Mouse (Mus musculus) gastrocnemius, postnatal 4 days (tissue): ENCODE data around the gene Arpc5. TPM values are rescaled to one million over a fixed set of nuclear protein-coding genes. Genes with fewer than 3 reads are reported as not detected.
"Not testable (repeated sequence)": the region's sequence is repeated elsewhere in the genome, so short reads cannot be mapped to it uniquely, and the experiment has no call there.

Experiments used
- DNase-seq, 2 experiments: peaks; one replicate each; pipeline ENCODE4 v3.0.0; 2021 to 2022; ENCODE audit warnings: low spot score in 2 of 2, mixed read lengths in 2 of 2
- long read RNA-seq, 2 experiments: library from polyadenylated mRNA; stranded (forward); transcript quantifications; one replicate each; pipeline ENCODE4 v2.0.0; 2021
- total RNA-seq, 2 experiments: library from RNA; stranded (reverse); gene quantifications; 2 replicates each; pipeline ENCODE4 v1.2.3; 2021

Gene Arpc5
- 10 to 100 TPM; 66.2 to 71.4 TPM for total RNA-seq
- long read RNA-seq, experiment 1, transcript Arpc5-201 (4 exons, 1,914 nt): major isoform, 198 of 207 reads
- long read RNA-seq, experiment 1, partial matches to known transcripts: 5 of 207 reads
- long read RNA-seq, experiment 1, other reads (novel, unspliced or antisense): 1 of 207 reads
- long read RNA-seq, experiment 2, transcript Arpc5-201 (4 exons, 1,914 nt): major isoform, 186 of 194 reads
- long read RNA-seq, experiment 2, partial matches to known transcripts: 2 of 194 reads
- long read RNA-seq, experiment 2, other reads (novel, unspliced or antisense): 5 of 194 reads

DNA sequence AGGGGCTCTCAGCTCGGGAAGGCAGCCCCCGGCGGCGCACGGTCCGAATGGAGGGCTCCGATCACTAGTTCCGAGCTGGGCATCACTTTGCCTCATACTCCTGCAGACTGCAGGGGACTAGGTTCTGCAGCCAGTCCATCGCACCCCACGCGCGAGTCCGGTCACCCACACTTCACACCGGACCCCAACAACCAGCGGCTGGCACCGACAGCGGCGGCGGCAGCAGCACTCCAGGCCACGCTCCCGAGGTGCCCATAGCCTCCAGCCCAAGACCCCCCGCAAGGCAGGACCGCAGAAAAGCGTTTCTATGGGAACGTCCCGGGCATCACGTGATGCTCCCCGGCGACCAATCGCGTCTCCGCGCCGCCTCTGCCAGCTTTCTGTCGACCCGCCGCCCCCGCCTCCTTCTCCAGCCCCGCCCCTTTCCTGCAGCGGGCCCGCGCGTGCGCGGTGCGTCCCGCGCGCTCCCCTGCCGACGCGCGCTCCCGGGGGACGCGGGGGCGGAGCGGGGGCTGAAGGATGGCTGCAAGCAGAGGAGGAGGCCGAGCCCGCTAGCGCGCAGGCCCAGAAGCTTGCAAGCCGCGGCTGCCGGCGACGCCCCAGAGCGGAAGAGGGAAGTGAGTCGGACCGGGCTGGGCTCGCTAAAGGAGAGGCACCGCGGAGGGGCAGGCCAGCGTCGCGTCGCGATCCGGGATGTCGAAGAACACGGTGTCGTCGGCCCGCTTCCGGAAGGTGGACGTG is at the start of gene Arpc5, which contains the start of gene Rgl1:
Gene Arpc5, plus strand, starts transcription at position 511 of the 741 bp plus-strand sequence.
Gene Rgl1, minus strand, starts transcription at position 320 of the 741 bp plus-strand sequence.
- DNase-seq: peak; percentile 97 to 98

DNA sequence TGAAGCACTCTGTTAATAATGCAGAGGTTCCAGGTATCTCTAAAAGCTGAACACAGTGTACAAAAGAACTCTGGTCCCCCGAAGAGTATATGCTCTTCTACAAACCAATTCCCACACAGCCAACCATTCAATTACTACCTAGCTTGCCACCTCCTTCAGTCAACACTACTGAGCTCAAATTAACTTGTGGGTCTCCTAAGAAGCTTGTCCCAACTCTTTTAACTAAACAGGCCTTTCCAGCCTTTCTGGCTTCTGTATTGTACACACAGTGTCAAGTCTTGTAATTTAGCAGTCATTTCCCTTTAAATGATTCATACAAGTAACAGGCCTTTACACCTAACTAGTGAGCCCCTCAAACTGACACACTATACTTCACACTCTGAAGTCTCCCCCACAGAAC is 49.0 kb upstream of the Arpc5 start:
- DNase-seq: no peak

DNA sequence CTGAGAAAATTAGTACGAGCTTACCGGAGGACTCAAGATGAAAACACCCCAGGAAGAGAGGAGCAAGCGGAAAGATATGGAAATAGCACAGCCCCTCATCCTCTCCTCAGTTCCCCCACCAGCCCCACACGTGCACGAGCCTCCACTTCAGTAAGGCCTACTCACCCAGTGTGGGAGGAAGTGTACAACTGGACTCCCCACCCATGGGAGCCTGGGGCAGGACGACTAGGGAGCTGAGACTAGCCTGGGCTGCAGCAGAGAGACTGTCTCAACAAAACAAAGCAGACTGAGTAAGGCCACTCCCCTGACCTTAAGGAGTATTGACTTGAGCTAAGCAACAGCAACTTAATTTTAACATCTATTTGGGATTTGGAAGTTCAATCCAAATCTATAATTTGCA is 48.1 kb upstream of the Arpc5 start:
- DNase-seq: no peak

DNA sequence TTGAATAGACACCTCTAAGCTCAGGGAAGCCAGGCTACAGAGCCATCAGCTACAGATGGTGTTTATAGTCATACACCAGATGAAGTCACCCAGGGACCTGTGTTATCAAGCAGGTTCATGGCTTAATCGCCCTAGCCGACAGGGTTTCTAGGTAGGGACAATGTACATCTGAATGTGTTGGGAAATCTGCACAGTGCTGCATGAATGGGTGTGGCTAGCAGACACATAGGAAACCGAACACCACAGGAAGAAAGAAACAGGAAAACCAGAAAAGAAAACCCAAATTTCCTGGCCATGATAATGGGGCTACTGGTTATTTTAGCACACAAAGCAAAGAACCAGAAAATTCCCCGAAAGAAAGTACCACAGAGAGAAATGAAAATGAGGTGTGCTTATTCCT is 45.4 kb upstream of the Arpc5 start:
- DNase-seq: no peak

DNA sequence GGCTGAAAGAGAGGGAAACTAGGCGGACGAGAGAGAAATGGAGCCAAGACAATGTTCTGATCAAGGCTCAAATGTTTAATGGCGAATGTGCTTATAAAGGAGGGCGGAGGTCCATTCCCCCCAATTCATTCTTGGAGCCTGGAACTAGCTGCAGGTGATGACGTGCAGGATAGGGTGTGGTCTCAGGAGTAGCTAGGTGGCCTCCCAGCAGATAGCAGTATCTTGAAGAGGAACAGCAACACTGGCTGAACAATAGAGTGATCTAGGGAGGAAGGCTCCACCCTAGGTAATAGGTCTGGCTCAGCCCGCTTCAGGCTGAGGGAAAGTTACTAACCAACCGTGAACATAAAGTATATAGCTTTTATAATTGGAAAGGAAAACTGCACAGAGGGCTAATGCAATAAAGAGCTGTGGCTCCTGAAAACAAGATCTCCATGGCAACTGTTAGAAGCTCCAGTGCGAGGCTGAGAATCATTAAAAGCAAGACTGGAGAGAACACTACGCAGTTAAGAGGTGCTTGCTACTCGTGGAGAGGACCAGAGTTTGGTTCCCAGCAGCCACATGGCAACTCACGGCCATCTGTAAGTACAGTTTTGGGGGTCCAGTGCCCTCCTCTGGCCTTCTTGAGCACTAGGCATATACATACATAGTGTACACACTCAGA is 44.7 kb upstream of the Arpc5 start:
- no peak for DNase-seq

DNA sequence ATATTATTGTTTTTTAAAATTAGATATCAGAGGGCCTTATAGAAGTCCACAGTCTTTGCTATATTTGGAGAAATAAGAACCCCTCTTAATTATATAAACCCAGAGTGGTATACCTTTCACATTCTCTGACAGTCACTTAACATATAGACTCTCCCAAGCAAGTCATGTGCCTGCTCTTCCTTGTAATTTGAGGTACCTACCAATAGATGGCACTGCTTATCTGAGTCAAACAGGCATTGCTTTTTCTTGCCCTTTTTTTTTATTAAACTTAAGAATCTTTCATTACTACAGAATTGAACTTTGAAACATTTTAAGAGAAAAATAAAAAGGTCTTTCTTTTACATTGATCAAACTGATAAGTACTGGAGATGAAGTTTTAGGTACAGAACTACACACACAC is 42.1 kb upstream of the Arpc5 start:
- no peak for DNase-seq

DNA sequence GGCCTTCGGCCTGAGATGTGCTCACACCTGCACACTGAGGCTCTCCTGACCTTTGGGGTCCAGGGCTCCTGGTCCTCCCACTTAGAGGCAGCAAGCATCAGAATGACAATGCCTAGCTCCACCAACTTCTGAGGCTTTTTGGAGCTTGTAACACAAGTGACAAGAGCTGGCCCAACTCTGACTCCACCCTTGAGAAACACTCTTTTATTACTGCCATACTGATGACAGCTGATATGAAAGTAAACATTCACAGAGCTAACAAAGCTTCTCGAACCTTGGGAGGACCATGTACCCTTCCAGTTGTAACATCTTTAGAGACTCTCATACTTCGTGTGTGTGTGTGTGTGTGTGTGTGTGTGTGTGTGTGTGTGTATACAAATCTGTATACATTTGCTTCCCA is 40.2 kb upstream of the Arpc5 start:
- no peak for DNase-seq

DNA sequence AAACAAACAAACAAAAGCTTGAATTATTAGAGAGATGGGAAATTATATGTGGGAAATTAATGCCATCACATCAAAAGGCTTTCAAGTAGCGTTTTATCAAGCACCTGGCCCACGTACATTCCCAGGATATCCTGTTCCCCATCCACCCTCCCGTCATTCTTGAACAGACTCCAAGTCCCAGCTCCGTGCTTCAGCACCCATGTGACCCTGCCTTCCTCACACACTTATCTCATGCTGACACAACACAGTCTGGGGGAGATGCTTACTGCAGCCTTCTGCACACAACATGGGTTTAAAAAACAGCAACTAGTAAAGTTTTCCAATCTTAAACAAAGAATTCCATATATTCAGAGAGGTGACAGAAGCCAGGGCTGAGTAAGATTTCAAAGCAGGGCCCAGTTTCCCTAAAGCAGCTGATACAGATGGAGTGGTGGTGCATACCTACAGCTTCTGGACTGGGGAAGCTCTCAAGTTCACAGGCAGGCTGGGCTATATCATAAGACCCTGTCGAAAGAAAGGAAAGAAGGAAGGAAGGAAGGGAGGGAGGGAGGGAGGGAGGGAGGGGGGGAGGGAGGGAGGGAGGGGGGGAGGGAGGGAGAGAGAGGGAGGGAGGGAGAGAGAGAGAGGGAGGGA is 38.6 kb upstream of the Arpc5 start:
- DNase-seq: no peak

DNA sequence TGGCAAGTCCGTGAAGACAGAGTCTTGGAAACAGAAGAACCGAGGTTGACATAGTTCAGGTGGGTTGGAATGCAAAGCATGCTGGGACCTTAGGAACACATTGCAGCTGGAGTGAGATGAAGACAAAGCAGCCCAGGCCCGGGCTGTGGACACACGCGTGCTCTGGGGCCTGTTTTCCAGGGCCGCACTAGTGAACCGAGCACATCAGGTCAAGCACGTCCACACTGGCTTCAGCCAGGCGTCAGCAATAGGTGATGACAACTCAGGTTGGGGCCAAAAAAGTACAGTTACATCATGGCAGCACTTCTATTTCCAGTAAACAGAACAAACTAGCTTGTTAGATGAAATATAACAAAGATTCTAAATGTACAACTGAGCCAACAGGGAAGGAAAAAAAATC is 27.5 kb upstream of the Arpc5 start:
- DNase-seq: no peak

DNA sequence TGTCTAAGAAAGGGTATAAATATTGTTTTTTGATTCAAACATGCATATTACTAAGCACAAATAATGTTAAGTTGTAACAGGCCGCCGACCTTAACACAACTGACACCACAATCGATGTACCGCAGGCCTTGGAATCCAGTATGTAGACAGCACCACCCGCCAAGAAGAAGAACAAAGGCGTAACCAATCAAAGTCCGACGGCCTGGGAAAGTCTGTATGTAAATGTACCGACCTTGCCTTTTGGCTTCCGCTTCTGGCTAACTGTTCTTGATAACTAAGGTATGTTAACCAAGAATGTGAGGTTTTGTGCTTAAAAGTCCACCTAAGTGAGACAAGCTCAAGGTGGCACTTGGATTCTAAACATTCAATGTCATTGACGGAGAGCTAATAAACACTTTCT is 27.0 kb upstream of the Arpc5 start:
- DNase-seq: no peak

DNA sequence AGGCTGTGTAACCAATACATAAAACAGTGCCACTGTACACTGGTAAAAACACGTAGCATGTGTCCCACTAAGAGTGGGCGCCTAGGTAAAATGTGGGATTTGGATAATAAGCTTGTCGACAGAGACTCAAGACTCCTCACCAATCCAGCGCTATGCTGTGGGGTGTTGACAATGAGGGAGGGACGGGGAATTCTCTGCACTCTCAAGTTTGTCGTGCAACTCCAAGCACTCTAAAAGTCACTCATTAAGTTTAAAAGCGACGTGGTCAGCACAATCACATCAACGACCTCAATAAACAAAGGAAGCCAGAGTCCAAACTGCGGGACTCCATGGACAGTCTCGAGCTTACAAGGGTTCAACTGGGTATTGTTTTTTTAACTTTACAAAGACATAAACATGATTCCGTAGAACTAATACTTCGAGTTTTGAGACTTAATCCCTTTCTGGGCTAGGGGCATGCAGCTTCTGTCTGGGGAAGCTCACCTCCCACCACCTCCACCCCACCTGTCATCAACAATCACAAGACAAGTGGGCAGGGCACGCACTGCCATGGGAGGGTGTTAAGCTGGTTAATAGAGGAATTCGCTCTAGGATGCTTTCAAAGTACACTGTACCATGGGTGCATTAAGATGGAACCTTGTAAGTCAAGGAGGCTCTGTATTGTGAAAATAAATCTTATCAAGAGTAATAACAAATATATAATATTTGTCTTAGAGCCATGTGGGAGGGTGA is 23.1 kb upstream of the Arpc5 start:
- no peak for DNase-seq

DNA sequence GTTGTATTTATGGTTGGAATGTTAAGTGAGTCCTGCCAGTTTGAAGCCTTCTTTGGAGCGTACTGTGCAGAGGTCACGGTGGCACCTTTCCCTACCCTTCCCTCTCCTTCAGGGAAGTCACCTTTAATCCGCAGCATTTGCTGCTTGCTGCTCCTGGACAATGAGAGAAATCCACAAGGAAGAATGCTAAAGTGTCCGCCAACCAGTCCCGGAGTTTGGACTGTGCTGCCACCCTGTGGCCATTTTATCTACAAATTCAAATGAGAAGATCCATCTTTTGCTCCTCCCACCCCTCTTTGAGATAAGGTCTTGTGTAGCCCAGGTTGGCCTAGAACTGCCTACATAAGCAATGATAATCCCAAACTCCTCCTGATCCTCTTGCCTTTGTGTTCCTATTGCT is 19.9 kb upstream of the Arpc5 start:
- DNase-seq: peak; percentile 76 to 84

DNA sequence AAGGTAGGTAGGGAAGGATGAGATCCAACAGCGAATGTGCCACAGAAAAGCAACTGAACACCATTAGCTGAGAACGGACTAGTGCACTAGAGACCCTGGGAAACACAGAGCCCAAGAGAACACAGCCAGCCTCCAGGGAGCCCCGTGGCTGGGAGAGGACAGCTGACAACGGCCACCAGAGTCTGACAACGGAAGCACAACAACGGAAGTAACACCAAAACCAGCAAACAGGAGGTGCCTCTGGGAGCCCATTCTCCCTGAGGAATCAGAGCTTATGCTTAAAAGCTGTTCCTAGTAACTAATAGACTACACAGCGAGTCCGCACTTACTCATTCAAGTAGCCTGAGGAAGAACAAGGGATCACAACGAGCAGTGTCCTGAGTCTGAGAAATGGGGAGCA is 17.1 kb upstream of the Arpc5 start:
- no peak for DNase-seq

DNA sequence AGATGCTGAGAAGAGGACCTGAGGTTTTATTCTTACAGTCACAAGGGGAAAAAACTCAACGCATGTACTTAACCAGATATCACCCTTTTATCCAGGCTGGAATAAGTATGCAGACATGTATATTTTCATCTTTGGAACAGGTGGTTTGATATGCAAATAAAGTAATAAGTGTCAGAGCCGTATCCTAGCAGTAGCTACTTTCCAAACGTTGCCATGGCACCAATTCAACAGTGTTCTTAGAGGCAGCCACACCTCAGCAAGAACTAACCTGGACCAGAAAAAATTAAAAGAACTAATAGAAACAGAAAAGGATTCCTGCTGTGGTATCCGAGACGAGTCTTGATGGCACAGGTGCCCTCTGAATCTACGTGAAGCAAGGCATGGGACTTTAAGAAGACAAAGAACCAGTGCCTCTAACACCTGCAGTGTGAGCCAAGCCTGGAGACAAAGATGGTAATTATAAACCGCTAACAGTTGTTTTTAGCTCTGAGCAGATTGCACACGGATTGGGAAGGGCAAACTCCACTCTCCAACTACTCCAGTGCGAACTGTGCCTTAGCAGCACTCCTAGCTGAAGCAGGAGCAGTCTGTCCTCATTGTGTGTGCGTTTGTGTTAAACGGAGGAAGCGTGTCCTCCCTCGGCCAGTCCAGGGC is 15.9 kb upstream of the Arpc5 start, which contains the start of gene Apobec4:
Gene Apobec4, plus strand, starts transcription at position 240 of the 654 bp plus-strand sequence.
- no peak for DNase-seq

DNA sequence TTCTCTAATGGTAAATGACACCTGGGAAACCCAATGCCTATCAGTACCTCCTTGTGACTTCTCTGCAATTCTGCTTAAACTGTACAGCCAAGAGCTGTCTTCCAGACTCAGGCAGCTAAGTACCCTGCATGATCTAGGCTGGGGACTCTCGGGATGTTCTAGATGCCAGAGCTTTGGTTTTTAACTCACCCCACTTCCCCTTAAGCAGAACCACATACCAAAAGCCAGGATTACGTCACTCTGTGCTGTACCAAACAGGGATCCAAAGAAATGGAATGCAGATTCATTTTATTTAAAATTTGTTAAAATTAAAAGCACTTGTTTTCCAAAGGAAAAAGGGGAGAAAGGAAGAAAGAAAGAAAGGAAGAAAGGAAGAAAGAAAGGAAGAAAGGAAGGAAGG is 4.6 kb upstream of the Arpc5 start:
- no peak for DNase-seq

DNA sequence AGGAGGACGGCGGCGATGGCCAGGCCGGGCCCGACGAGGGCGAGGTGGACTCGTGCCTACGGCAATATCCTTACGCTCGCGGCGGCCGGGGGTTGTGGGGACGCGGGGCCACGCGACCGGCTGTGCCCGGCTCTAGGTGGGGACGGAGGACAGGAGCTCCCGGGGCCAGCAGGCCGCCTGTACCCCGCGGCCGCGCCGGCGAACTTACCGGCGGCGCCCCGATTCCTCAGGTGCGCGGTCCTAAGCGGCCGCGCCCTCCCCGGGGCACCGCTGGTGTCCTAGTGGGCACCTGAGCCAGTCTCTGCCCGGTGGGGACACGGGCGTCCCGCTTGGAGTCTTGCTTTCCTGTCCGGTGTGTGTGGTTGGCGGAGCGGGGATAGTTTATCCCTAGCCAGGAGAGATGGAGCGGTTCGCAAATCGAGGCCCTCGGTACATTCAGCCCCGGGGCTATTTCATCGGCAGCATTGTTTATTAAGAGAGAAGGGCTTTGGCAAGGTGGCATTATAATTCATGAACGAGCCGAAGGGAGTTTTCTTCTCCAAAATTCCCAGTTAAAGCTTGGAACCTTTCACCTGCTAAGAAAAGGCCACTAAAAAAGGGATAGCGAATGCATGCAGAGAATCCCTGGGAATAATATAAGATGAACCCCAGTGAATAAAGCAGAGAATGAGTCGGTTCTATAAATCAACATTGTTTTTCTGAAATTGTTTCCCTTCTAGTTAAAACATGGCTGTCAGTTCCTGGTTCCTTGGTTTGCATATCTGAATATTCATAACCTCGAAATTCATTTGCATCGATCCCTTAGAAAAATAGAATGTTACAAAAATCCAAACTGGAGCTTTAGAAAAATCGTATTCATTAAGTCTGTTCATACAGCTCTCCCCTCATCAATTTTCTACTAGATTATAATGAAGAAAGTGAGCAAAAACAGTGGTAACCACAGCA is 734 bp downstream of the Arpc5 start:
- no peak for DNase-seq

DNA sequence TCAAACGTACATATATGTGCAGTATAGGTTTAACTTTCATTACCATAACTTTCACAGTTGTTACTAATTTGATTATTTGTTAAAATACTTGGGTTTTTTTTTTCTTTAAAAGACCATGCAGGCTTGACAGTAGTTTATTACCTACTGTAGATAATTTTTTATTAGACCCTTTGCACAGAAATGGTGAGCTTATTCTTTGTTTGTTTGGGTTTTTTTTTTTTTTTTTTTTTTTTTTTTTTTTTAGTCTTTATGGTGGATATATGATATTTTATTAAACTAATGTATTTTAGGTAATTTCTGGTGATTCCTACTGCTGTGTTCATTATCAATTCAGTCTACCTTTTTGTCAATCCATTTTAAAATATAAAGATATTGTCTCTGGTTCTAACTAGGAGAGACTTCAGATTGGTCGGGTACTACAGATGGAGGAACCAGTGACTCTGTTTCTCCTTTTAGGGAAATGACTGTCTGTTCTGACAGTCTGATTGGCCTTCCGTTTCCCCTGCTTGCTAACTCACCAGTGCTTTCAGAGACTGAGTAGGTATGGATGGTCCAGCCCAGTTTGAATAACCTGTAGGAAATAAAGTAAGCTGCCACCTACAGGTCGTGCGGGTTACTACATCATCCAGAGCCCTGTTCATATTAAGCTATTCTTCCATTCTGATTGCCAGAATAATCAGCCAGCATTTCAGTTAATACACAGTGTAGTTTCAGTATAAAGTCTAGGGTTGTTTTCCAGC is 1.6 kb downstream of the Arpc5 start:
- peak; percentile 55 to 80 for DNase-seq

DNA sequence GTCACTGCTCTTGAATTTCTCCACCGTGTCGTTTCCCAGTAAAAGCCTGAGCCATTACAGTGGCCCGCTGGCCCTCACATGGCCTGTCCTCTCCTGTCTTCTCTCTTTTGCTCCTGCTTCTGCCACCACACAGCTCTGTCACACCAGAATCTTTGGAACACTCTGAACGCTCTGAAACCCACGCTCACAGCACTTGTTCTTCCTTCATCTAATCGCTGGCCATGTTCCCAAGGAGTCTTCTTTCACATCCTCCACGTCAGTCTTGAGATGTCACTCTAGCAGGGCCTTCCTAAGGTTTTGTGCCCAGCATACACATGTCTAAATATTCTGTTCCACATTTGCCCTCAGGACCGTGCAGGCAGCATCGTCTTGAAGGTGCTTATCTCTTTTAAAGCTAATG is 4.7 kb downstream of the Arpc5 start:
- no peak for DNase-seq

DNA sequence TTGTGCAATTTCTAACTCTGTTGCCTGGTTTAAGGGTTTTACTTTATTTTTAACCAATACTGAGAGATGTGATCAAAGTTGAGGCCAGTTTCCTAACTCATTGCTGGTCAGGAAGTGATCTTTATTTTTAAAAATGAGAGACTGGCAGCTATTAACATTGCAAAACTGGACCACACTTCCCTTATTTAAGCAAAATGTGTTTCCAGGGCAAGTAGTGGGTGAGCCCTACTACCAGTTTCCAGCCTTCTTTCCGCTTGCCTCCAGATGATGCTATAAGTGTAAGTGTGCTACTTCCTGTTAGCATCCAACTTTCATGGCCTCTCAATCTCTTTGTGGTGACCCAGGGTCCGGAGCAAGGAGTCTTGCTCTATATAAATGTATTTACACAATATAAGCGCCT is 8.3 kb downstream of the Arpc5 start:
- DNase-seq: not testable (repeated sequence)
